Mouse (Mus musculus) lung, adult 2 months (tissue): ENCODE measurements around the gene Opcml.

Experiments
- CTCF ChIP-seq: fragments of 200-500 bp; IDR thresholded peaks from 2 replicates; pipeline ENCODE4 v1.5.1; 2011; ENCODE audit warnings: mild to moderate bottlenecking, low read length, control low read depth; ENCODE audit not compliant: insufficient read depth
- POLR2A ChIP-seq: fragments of 200-500 bp; IDR thresholded peaks from 2 replicates; pipeline ENCODE4 v1.6.1; 2011; ENCODE audit warnings: low read depth, mild to moderate bottlenecking, control low read depth, low read length, borderline replicate concordance; ENCODE audit errors: extremely low read depth

DNA sequence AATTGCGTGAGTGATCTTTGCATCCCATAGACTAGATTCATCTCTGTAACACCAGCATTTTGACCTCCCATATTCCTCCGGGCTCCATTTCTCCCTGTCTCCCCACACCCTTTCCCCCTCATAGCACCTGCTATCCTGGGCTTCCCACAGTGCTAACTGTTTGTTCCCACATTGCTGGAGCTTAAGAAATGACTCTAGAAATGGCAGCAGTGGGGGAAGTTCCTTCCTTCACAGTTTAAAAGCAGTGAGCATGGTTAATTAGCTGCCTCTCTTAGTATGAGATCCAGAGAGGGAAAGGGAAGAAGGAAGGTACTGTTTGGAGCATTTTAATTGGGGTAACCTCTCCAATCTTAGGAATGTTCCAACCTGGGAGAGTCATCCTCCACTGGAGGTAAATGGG is 1035.2 kb downstream of the Opcml start:
- TF ChIP-seq CTCF (no peak), POLR2A (no peak)
